Mouse (Mus musculus) erythroblast, embryonic 14.5 days (primary cell): ENCODE data around the gene Ptrh1.
A peak's percentile ranks its signal among the peaks of the same experiment; 100 is the strongest.

Experiments used
- GATA1 ChIP-seq: IDR thresholded peaks from 2 replicates; pipeline ENCODE4 v1.6.1; 2012; ENCODE audit warnings: low read length, inconsistent platforms, mixed read lengths
- TAL1 ChIP-seq: IDR thresholded peaks from 3 replicates; pipeline ENCODE4 v1.6.1; 2012; ENCODE audit warnings: low read length, inconsistent platforms, mixed read lengths

- TF ChIP-seq GATA1 = 0 out of 2 replicates have a peak, but pooled peaks have one; percentile 7
- no peak for TF ChIP-seq TAL1
Measured at GRCm38 (mm10) chr2:32767241-32767640, 8.3 kb upstream of the Ptrh1 start.
